Mouse (Mus musculus) stomach, postnatal 0 days (tissue): ENCODE results near the gene Utrn. TPM values are rescaled to one million over a fixed set of nuclear protein-coding genes. Genes with fewer than 3 reads are reported as not detected.

ENCODE experiments used
- ATAC-seq: fragments of 200-750 bp; cut with Nextera tagmentation; 2 replicates; pipeline ENCODE4 v1.8.0; 2017; ENCODE audit not compliant: low FRiP score, low TSS enrichment
- DNase-seq: peaks from one replicate; pipeline ENCODE4 v3.0.0-alpha.2; 2016; ENCODE audit warnings: low spot score
- H3K27ac ChIP-seq: fragments of 300-500 bp; sonication (generic); replicated peaks from 2 replicates; pipeline ENCODE4 v1.5.1; 2014; ENCODE audit warnings: mild to moderate bottlenecking, control low read depth
- H3K27me3 ChIP-seq: fragments of 300-500 bp; sonication (generic); 2 replicates; pipeline ENCODE4 v1.6.1; 2014; ENCODE audit warnings: low read length; ENCODE audit not compliant: control insufficient read depth, insufficient read depth
- H3K36me3 ChIP-seq: fragments of 300-500 bp; sonication (generic); 2 replicates; pipeline ENCODE4 v1.6.1; 2014; ENCODE audit warnings: low read length, mixed read lengths; ENCODE audit not compliant: control insufficient read depth, insufficient read depth
- H3K4me1 ChIP-seq: fragments of 300-500 bp; sonication (generic); replicated peaks from 2 replicates; pipeline ENCODE4 v1.6.1; 2014; ENCODE audit warnings: antibody characterized with exemption; ENCODE audit not compliant: control insufficient read depth, insufficient read depth
- H3K4me2 ChIP-seq: fragments of 300-500 bp; sonication (generic); replicated peaks from 2 replicates; pipeline ENCODE4 v1.6.1; 2014; ENCODE audit warnings: low read depth, mild to moderate bottlenecking, control low read depth, moderate library complexity
- H3K4me3 ChIP-seq: fragments of 300-500 bp; sonication (generic); 2 replicates; pipeline ENCODE4 v1.5.1; 2014; ENCODE audit warnings: low read depth, low read length, control low read depth
- H3K9ac ChIP-seq: fragments of 300-500 bp; sonication (generic); 2 replicates; pipeline ENCODE4 v1.6.1; 2014; ENCODE audit warnings: mild to moderate bottlenecking, low read length, control low read depth, mixed read lengths
- H3K9me3 ChIP-seq: fragments of 300-500 bp; sonication (generic); 2 replicates; pipeline ENCODE4 v1.6.1; 2016; ENCODE audit warnings: low read length; ENCODE audit not compliant: control insufficient read depth
- CTCF ChIP-seq: IDR thresholded peaks from 2 replicates; pipeline ENCODE4 v1.5.1; 2016; ENCODE audit warnings: antibody characterized with exemption, low read depth, mild to moderate bottlenecking, moderate library complexity
- EP300 ChIP-seq: optimal IDR thresholded peaks from 2 replicates; pipeline ENCODE3; 2016; ENCODE audit warnings: antibody characterized with exemption
- WGBS: fragments of 180-500 bp; shearing (Covaris S2); extraction: QIAGEN DNeasy Blood & Tissue Kit; methylation state at CpG from one replicate; pipeline ENCODE4 v1.1.7; 2014; 5-methylcytosine and 5-hydroxymethylcytosine counted together
- polyA plus RNA-seq: library from polyadenylated mRNA; unstranded; fragments of >200 nt; fragmentation: Nextera tagmentation; extraction: Ambion mirVana; gene quantifications from 2 replicates; pipeline ENCODE4 v1.2.1, GENCODE M21; 2015

Utrn gene
- polyA plus RNA-seq, 1 experiment from 2014 or later, result 40.4 TPM

DNA sequence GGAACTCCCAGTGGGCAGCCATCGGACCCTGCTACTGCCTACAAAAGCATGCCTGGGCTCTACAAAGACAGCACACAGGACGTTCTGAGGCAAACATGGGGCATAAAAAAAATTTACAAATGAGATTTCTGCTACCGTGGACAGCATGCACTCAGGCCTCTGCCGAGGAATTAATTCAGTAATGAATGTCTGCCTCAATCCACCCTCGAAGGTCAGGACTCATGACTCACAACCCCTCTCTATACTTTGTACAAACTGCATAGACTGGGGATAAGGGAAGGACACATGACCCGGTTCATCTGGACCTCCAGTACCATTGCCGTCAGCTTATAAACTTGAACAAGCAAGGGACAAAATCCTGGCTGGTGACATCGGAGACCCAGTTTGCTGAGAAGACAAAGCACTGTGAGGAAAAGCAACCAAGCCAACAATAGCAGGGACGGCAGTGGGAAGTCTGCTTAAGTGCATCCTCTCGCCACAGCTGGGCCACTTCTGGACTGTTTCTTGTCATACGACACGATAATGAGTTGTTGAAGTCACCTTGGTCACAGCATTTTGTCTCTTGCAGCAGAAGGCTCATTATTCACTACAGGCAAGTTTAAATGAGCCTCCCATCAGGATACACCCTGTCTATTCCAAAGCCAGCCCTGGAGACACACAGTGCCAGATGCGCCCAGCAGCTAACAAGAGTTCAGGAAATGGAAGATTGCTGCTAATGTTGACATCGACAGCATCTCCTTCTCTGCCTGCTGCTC lies 144.7 kb downstream of the Utrn start:
- no peak for DNase-seq
- 60% methylated on average over 14 of the region's 14 CpGs for WGBS
- no peak for TF ChIP-seq EP300
- TF ChIP-seq CTCF, result no peak
- no peak for ATAC-seq
- no peak overlapping the region for H3K4me2 ChIP-seq
- H3K9ac ChIP-seq, result no peak overlapping the region
- no peaks in the 10 kb centered on the region for H3K4me1 ChIP-seq
- no peak overlapping the region for H3K4me3 ChIP-seq
- no peaks in the 10 kb centered on the region for H3K27me3 ChIP-seq
- H3K27ac ChIP-seq, result no peak overlapping the region
- no peaks in the 10 kb centered on the region for H3K9me3 ChIP-seq
- H3K36me3 ChIP-seq, result peaks cover 8% of the 10 kb centered on the region; the same call in 1 of the 2 replicates

- no peak overlapping the region for H3K4me2 ChIP-seq
- WGBS, result 61% methylated on average over 3 of the region's 3 CpGs
Measured at GRCm38 (mm10) chr10:12723269-12723668, 145.9 kb downstream of the Utrn start.

DNA sequence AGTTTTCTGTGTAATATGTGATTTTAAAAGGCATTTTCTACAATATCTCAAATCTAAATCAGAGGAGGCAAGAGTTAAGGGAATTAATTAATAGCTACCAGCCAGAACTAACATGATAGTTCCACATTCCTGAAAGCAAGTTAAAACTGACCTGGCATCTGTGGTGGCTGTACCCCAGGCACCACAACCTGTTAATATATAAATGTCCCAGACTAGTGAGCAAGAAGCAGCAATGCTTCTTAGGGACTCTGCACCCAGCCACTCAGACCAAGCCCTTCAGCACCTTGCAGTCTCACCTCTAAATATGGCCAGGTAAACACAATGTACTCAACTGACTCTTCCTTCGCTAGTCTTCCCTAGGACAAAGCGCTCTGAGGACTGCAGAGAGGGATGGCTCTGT lies 147.1 kb downstream of the Utrn start:
- ATAC-seq, result no peak
- Histone ChIP-seq H3K9me3 (no peaks in the 10 kb centered on the region), H3K36me3 (peaks cover 3% of the 10 kb centered on the region; the same call in 1 of the 2 replicates), H3K9ac (no peak overlapping the region), H3K27me3 (no peaks in the 10 kb centered on the region), H3K4me2 (no peak overlapping the region), H3K27ac (no peak overlapping the region), H3K4me1 (no peaks in the 10 kb centered on the region), H3K4me3 (no peak overlapping the region)
- TF ChIP-seq EP300 (no peak), CTCF (no peak)
- WGBS, result 86% methylated on average over 2 of the region's 2 CpGs
- DNase-seq, result no peak

More at GRCm38 (mm10) chr10:12723269-12723668, 145.9 kb downstream of the Utrn start:
- TF ChIP-seq CTCF, result no peak
- Histone ChIP-seq H3K4me3 (no peak overlapping the region), H3K9ac (no peak overlapping the region), H3K9me3 (no peaks in the 10 kb centered on the region), H3K27ac (no peak overlapping the region), H3K36me3 (peaks cover 3% of the 10 kb centered on the region; the same call in 1 of the 2 replicates), H3K27me3 (no peaks in the 10 kb centered on the region), H3K4me1 (no peaks in the 10 kb centered on the region)
- no peak for ATAC-seq
- DNase-seq, result no peak

DNA sequence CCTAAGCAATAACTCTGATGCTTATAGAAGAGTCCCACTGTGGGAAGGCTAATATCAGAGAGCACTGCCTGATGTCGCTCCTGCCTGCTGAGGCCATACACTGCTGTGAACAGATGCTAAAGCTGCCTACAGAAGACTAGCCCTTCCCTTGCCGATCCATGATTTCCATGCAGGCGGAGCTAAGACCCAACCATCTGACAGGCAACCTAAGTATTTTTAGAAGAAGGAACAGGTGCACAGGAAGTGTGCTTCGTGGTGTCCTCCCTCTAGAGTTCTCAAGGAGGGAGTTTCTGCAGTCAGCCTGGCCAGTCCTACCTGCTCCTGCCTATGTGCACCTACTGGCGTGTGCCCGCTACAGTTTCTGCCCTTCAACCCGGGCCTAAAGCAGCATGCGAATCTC lies 150.8 kb downstream of the Utrn start:
- DNase-seq (no peak), ATAC-seq (no peak)
- Histone ChIP-seq H3K4me2 (no peak overlapping the region), H3K36me3 (peaks cover 3% of the 10 kb centered on the region; the same call in 1 of the 2 replicates), H3K4me1 (no peaks in the 10 kb centered on the region), H3K27ac (no peak overlapping the region), H3K27me3 (no peaks in the 10 kb centered on the region), H3K9ac (no peak overlapping the region), H3K9me3 (no peaks in the 10 kb centered on the region), H3K4me3 (no peak overlapping the region)
- WGBS, result 91% methylated on average over 8 of the region's 8 CpGs
- TF ChIP-seq EP300 (no peak), CTCF (no peak)

GRCm38 (mm10) chr10:12717381-12717780 lies 151.8 kb downstream of the Utrn start:
- DNase-seq (no peak), ATAC-seq (no peak)
- H3K9me3 ChIP-seq, result no peaks in the 10 kb centered on the region
- H3K27ac ChIP-seq, result no peak overlapping the region
- H3K36me3 ChIP-seq, result peaks cover 6% of the 10 kb centered on the region
- H3K4me2 ChIP-seq, result no peak overlapping the region
- no peaks in the 10 kb centered on the region for H3K4me1 ChIP-seq
- TF ChIP-seq EP300, result no peak
- 92% methylated on average over 3 of the region's 3 CpGs for WGBS
- H3K9ac ChIP-seq, result no peak overlapping the region
- H3K4me3 ChIP-seq, result no peak overlapping the region
- no peaks in the 10 kb centered on the region for H3K27me3 ChIP-seq

DNA sequence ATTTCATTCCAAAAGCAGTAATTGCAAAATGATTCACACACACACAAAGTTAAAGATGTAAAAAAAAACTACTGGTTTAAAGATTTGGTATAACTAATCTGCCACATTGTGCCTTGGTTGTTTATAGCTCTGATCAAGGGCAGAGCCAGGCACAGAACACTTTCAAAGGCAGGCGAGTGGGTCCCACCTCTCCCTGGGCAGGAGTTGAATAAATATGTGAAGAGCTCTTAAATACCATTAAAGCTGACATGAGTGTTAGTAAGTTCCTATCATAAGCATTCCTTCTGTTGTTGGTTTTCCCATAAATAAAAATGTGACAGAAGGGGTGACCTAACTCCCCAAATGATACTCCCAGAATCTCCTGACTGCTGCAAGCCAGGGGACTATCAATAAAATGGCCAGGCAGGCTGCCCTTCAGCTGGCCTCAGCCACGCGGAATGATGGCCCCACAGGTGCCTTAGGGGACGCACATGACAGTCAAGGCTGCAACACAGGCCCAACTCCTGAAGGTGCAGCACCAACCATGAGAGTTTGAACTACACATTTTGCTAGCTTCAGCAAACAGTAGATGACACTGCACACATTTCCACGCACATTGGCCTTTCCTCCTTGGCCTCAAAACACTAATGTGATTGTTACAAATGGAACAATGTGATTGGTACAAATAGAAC lies 152.4 kb downstream of the Utrn start:
- Histone ChIP-seq H3K4me1 (no peaks in the 10 kb centered on the region), H3K9me3 (no peaks in the 10 kb centered on the region), H3K4me2 (no peak overlapping the region), H3K4me3 (no peak overlapping the region), H3K9ac (no peak overlapping the region), H3K27me3 (no peaks in the 10 kb centered on the region), H3K27ac (no peak overlapping the region), H3K36me3 (peaks cover 6% of the 10 kb centered on the region)
- TF ChIP-seq EP300 (no peak), CTCF (no peak)
- no peak for DNase-seq
- 80% methylated on average over 5 of the region's 5 CpGs for WGBS
- no peak for ATAC-seq
